Mouse (Mus musculus) spleen, postnatal 4 days (tissue): ENCODE results near the gene Tomm34.
A peak's percentile ranks its signal among the peaks of the same experiment; 100 is the strongest.
"Not testable (repeated sequence)": the region's sequence is repeated elsewhere in the genome, so short reads cannot be mapped to it uniquely, and the experiment has no call there.

Experiments
- DNase-seq, 2 experiments: peaks; one replicate each; pipeline ENCODE4 v3.0.0; 2022; ENCODE audit warnings: low spot score in 2 of 2

Gene Tomm34

DNA sequence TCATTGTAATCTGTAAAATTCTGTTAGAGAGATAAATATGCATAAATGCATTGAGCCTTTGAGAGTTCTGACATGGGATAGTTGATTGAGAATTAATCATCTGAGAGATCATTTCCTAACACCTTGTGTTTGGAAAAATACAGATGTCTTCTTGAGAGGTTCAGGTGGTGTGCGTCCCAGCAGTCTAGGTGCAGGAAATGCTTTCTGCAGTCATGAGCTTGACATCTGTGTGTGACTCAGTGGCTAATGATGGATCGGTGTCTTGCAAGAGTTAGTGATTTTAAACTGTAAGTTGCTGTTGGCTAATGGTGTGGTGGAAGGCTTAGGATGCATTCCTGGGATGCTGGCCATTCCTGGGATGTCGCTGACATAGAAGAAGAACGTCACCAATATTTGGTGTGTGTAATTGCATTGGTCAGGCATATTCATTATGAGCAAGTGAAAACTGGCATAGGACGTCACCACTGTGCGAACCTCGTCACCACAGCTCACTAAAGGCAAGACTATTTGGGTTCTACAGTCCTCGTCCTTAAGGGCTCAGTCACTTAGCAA, 6.0 kb upstream of the Tomm34 start:
- DNase-seq = no peak

DNA sequence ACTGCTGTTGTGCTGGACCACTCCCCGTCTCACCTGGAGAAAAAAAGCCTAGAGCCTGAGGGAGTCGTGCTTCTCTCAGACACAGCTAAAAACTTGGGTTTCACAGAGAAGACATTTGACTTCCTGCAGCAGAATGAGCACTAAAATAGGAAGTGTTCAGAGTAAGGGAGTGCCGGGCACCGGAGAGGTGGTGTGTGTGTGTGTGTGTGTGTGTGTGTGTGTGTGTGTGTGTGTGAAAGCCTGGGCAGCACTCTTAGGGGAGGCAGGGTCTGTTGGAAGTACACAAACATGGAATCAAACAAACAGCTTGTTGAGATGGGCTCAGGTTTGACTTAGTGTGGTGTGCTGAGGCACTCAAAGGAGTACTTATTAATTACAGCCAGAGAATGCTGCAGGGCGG, 4.1 kb upstream of the Tomm34 start:
- DNase-seq = peak; percentile 49 to 73

GRCm38 (mm10) chr2:164073918-164074578, 3.1 kb upstream of the Tomm34 start:
- DNase-seq = peak; percentile 98 to 99

GRCm38 (mm10) chr2:164073120-164073519, 2.2 kb upstream of the Tomm34 start:
- DNase-seq = no peak

DNA sequence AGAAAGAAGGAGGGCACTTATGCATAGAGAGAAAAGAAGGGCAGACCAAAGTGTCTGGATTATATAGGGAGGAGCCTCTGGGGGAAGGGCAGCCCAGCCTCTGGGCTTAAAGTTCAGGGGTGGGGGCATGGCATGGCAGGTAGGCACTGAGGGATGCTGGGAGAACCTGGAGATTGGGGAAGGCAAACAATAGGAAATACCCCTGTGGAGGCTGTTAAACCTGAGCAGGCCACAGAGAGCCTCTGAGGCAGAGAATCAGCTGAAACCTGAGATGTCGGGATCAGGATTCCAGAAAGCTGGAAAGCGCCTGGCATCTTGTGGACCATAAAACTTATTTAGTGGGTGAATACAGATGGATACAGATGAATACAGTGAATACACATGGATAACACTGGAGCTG, 1.1 kb upstream of the Tomm34 start:
- no peak for DNase-seq

- not testable (repeated sequence) for DNase-seq
Observed at GRCm38 (mm10) chr2:164071437-164071820, 460 bp upstream of the Tomm34 start.

- DNase-seq = peak in 1 of 2 experiments; percentile 75
Observed at GRCm38 (mm10) chr2:164070142-164070764, 716 bp downstream of the Tomm34 start, which contains the start of gene Stk4. TSS of gene Stk4 (plus strand) at chr2:164070322.

DNA sequence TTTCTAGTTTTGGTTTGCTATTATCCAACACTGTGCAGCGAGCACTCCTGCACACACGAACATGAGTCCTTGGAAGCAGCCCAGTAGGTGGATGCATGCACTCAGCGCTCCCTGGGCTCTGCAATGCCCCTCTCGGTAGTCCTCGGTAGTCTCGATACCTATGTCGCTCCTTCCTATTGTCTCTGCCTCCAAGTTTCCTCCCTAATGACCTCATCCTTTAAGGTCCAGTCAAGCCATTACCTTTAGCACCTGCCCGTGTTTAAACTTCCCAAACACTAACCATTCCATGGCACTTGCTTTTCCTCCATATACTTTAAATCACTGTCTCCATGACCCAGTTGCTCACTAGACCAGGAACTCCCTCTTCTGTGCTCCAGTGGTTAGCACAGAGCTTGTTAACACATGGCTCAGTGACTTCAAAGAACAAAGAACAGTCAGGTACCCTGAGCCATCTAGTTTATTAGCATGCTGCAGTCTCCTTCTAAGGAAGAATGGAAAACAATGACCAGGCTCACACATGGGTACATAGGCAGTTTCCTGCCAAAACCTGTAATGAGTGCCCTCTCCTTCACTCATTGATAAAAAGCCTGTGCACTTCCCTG, 11.2 kb downstream of the Tomm34 start:
- DNase-seq = no peak

- DNase-seq = no peak
Observed at GRCm38 (mm10) chr2:164054671-164055070, 16.3 kb downstream of the Tomm34 start.

DNA sequence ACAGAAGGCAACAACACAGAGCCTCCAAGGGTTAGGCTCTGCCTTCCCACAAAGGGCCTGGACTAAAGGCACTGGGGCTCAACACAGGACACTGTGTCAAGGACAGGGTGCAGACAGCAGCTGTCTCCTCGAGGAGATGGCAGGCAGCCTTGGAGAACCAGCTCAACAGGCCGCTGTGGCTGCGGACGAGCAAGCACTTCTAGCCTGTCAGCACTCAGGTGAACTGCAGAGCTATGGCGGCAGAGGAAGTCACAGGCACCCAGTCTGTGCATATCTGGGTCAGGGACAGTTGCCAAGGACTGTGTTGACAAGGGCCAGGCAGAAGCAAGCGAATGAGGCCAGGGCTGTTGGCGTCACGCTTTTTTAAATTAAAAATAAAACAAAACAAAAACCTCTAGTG, 17.2 kb downstream of the Tomm34 start:
- DNase-seq = no peak

- DNase-seq = peak; percentile 39 to 66
Observed at GRCm38 (mm10) chr2:164047197-164047690, 23.7 kb downstream of the Tomm34 start.

DNA sequence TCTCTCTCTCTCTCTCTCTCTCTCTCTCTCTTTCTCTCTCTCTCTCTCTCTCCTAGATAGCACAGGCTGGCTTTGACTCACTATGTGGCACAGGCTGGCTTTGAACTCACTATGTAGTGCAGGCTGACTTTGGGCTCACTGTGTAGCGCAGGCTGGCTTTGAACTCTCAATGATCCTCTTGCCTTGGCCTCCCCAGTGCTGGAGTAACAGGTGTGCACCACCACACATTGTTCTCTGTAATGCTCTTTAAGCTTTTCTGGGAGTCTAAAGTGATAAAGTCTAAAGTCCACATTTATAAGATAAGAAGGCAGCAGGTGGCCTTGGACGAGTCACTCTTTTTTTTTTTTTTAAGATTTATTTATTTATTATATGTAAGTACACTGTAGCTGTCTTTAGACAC, 29.4 kb downstream of the Tomm34 start:
- no peak for DNase-seq

GRCm38 (mm10) chr2:164040949-164041348, 30.0 kb downstream of the Tomm34 start:
- DNase-seq = peak in 1 of 2 experiments; percentile 22

- no peak for DNase-seq
Observed at GRCm38 (mm10) chr2:164038407-164039028, 32.5 kb downstream of the Tomm34 start.

GRCm38 (mm10) chr2:164036520-164037019, 34.4 kb downstream of the Tomm34 start:
- no peak for DNase-seq

DNA sequence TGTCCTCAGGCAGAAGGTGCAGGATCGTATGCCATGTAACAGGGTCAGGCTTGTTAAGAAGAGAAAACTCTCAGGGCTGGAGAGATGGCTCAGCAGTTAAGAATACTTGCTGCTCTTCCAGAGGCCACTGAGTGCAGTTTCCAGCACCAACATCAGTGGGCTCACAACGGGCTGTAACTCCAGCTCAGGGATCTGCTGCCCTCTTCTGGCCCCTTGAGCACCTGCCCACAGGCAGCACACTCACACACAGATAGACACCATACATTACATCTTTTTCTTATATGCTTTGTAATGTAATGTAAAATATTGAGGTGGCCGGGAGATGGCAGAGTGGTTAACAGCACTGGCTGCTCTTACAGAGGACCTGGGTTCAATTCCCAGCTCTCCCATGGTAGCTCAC, 38.0 kb downstream of the Tomm34 start:
- no peak for DNase-seq

- DNase-seq = no peak
Observed at GRCm38 (mm10) chr2:164031147-164031546, 39.8 kb downstream of the Tomm34 start.

- no peak for DNase-seq
Observed at GRCm38 (mm10) chr2:164025150-164025549, 45.8 kb downstream of the Tomm34 start, which contains the start of gene Pabpc1l. TSS of gene Pabpc1l (plus strand) at chr2:164025450.

DNA sequence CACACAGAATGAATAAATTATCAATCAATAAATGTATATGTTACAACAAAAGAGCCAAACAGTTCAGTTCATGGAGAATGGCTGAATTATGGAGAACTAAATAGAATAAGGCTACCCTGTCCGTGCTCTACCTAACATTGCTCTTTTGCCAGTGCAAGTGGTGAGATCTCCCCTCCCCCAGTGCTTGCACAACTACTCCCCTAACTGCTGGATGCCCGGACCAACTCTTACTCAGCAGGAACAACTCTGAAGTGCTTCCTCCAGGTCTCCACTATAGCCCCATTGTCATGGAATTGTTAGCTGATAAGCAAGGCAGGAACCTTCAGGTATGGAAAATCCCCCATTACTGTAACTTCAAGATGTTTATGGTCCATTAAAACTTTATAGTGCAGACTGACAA, 48.9 kb downstream of the Tomm34 start:
- no peak for DNase-seq

GRCm38 (mm10) chr2:164019943-164020342, 51.0 kb downstream of the Tomm34 start:
- no peak for DNase-seq

- DNase-seq = no peak
Observed at GRCm38 (mm10) chr2:164018910-164019309, 52.1 kb downstream of the Tomm34 start.

GRCm38 (mm10) chr2:164015304-164015703, 55.7 kb downstream of the Tomm34 start:
- no peak for DNase-seq
